Mouse (Mus musculus): ENCODE data around the gene Olfr111.
"Not testable (repeated sequence)": the region's sequence is repeated elsewhere in the genome, so short reads cannot be mapped to it uniquely, and the experiment has no call there.

The Olfr111 gene

GRCm38 (mm10) chr17:37507730-37508129, at the start of gene Olfr111:
Gene Olfr111, plus strand, starts transcription at chr17:37508030.
- no peak for DNase-seq (ENCODE audit: extremely low read depth, low read depth)

DNA sequence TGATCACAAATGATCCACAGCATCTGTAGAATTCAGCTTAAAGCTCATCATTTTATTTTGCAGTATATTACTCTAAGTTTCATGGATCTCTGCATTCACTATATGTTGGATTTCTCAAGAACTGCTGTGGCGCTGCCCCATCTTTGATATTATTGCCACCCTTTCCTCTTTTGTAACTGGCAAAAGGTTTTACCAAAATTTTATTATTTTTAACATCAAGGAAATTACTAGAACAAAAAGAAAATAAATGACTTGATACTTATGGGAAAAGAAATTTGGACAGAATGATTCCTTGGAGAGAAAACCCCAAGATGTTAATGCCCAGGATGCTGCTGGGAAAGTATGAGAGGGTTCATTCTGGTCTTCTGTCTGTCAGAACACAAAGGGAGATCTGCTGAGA, 49.2 kb upstream of the Olfr111 start, which contains the start of gene Olfr109:
TSS of gene Olfr109 (plus strand) at position 301 of the 400 bp plus-strand sequence.
- DNase-seq (ENCODE audit: extremely low read depth, low read depth): no peak

DNA sequence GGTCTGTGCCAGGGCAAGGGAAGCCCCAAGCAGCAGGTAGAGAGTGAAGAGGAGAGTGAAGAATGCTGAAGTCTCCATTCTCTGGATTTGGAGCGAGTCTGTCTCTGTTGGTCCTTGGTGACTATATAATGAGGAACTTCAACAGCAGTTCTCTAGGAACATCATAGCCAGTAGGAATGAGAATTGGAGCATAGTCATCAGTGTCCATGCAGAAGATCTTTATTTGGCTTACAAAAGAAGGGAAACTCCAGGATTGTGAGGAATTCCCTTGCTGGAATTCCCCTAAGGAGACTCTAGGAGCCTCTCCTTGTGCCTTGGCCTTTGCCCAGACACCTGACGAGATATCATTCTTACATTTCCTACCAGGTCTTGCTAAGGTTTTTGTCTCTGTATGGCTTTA, 24.4 kb upstream of the Olfr111 start, which contains the start of gene H2-M2:
TSS of gene H2-M2 (minus strand) at position 101 of the 400 bp plus-strand sequence.
- no peak for DNase-seq (ENCODE audit: extremely low read depth, low read depth)

GRCm38 (mm10) chr17:37491930-37492518, 15.8 kb upstream of the Olfr111 start, which contains the start of gene Olfr110:
Gene Olfr110, plus strand, starts transcription at chr17:37492468.
- peak; percentile 8 for DNase-seq (ENCODE audit: extremely low read depth, low read depth)

DNA sequence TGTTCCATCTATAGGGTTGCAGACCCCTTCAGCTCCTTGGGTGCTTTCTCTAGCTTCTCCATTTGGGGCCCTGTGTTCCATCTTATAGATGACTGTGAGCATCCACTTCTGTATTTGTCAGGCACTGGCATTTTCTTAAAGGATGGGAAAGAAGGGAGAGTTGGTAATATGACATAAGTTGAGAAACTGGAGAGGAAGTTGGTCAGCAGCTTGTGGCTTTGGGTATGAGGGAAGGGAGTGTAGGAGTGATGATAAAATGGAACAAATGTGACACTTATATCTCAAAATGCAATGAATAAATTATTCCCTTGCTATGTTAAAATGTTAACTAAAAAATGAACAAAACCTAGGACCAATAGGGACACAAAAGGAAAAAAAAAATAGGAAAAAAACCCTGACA, 16.8 kb downstream of the Olfr111 start:
- not testable (repeated sequence) for DNase-seq (ENCODE audit: extremely low read depth, low read depth)

GRCm38 (mm10) chr17:37525427-37525826, 17.6 kb downstream of the Olfr111 start:
- DNase-seq (ENCODE audit: extremely low read depth, low read depth): not testable (repeated sequence)

DNA sequence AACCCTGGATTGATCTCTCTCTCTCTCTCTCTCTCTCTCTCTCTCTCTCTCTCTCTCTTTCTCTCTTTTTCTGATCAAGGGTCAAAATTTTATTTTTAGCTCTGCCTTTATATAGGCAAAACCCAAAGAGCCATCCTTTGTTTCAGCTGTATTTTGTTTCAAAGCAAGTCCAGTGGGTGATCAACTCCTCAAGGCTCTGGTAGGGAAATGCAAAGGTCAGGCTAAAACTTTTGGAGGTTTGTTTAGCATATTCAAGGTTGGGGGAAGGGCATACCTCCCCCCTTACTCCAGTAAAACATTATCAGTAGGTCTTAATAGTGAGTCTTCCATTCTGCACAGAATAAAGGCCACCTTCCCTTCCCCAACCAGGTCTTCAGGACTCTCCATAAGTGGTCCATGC, 27.3 kb downstream of the Olfr111 start:
- no peak for DNase-seq (ENCODE audit: extremely low read depth, low read depth)

GRCm38 (mm10) chr17:37538416-37538815, 30.6 kb downstream of the Olfr111 start:
- DNase-seq (ENCODE audit: extremely low read depth, low read depth): not testable (repeated sequence)

DNA sequence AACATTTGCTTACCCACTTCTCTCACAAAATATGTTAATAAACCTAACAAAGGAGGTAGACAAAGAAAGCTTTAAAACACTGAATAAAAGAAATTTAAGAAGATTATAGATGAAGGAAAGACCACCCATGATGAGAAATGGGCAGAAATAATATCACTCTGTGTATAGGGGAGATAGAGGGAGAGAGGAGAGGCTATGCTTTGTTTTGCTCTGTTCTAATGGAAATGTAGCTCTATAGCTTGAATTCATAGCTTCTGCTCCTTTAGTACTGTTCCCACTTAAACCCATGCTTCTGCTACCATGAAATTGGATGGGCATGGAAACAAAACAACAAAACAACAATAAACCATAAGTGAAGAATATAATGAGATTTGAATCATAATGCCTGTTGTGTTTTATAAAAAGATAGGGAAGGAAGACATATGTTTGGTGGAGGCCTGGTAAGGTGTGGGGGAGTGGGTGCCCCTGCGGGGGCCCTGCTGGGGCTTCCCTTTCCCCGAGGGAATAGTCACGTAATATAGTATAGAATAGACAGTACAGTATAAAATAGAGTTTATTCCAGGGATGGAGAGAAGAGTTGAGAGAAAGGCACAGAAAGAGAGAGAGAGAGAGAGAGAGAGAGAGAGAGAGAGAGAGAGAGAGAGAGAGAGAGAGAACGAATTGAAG, 33.8 kb downstream of the Olfr111 start:
- no peak for DNase-seq (ENCODE audit: extremely low read depth, low read depth)

DNA sequence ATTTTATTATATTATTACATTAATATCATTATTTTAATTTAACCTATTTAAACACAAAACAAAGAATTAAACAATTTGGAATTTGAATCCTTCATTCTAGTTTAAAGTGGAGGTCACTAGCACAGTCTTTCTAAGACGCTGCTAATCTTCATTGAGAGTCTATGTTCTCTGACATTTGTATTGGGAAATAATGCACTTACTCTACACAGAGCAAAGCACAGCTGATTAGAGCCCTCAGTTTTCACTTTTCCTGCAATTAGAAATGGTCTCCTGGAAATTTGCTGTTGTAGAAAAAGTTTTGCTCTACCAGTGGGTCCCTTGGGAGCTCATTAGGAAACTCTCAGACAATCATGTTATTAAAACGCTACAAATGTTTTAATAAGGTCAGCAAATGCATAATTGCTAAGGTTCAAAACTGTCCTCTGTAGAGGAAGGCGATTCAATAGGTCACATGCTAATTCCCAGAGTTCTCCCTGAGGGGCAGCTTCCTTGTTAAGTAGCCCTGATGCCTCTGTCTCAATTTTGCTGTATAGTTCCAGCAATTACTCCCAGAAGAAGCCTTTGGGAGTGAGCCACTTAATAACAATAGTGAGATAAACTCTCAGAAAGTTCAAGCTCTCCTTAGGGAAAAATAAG, 36.1 kb downstream of the Olfr111 start:
- DNase-seq (ENCODE audit: extremely low read depth, low read depth): no peak

- no peak for DNase-seq (ENCODE audit: extremely low read depth, low read depth)
Measured at GRCm38 (mm10) chr17:37558913-37559615, 51.2 kb downstream of the Olfr111 start.

DNA sequence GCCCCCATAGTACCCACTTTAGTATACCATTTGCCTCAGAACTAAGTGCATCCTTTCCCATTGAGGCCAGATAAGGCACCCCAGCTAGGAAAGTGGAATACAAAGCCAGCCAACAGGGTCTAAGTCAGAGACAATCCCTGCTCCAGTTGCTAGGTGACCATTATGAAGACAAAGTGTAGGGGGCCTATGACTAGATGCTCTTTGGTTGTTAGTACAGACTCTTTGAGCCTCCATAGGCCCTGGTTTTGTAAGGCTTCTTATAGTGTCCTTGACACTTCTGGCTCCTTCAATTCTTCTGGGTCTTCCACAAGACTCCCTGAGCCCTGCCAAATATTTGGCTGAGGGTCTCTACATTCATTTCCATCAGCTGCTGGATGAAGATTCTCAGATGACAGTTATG, 61.5 kb downstream of the Olfr111 start, which contains the start of gene Olfr112:
TSS of gene Olfr112 (minus strand) at position 101 of the 400 bp plus-strand sequence.
- DNase-seq (ENCODE audit: extremely low read depth, low read depth): no peak

GRCm38 (mm10) chr17:37577563-37577962, 69.7 kb downstream of the Olfr111 start, which contains the start of gene Olfr113:
Gene Olfr113, minus strand, starts transcription at chr17:37577663.
- DNase-seq (ENCODE audit: extremely low read depth, low read depth): no peak
